Mouse (Mus musculus): ENCODE results near the gene Rorc.

Rorc gene

DNA sequence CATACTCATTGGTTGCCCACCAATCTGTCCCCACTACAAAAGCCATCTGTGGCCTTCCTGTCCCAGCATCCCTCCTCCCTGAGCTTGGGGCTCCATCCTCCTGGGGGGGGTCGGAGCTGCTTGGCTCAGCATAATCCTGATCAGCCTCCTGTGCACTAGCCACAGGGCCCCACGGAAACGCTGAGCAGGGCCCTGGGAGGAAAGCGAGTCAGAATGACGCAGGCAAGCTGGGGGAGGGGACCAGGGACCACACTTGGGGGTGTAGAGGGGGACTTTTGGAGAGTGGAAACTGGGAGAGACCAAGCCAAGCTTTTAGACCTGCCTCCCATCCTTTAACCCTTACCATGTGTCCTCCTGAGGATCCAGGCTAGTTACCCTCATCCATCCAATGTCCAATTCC, 3.3 kb downstream of the Rorc start:
- no peak for DNase-seq (ENCODE audit: low read depth, low spot score)

DNA sequence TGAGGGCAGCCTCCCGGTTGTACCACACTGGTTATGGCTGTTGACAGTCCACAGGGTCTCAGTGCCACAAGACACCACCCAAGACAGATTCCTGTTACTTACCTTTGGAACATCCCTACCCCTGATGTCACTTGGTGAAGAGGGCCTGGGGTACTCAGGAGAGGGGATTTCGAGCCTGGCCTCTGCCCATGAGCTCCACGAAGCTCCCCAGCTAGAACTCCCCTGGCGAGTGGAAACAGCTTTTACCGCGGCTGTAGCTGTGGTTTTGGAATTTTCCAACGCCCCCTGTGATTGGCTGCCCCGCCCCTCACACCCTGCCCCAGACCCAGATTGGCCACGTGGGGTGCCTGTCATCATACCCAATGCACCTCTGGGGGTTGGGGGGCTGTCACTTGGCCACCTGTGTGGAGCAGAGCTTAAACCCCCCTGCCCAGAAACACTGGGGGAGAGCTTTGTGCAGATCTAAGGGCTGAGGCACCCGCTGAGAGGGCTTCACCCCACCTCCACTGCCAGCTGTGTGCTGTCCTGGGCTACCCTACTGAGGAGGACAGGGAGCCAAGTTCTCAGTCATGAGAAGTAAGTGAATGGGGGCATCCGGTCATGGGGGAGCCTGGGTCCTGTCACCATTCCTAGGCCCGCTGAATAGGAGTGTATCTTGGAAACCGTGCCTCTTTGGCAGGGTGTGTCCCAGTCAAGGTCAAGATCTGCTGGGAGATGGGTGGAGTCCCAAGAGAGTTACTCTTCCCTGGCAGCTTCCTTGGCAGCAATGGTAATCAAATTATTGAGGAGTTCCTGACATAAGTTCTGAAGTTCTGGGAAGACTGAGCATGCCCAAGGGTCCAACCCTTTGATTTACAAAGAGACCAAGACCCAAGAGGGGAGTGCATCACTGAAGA, 4.7 kb downstream of the Rorc start:
- no peak for DNase-seq (ENCODE audit: low read depth, low spot score)

DNA sequence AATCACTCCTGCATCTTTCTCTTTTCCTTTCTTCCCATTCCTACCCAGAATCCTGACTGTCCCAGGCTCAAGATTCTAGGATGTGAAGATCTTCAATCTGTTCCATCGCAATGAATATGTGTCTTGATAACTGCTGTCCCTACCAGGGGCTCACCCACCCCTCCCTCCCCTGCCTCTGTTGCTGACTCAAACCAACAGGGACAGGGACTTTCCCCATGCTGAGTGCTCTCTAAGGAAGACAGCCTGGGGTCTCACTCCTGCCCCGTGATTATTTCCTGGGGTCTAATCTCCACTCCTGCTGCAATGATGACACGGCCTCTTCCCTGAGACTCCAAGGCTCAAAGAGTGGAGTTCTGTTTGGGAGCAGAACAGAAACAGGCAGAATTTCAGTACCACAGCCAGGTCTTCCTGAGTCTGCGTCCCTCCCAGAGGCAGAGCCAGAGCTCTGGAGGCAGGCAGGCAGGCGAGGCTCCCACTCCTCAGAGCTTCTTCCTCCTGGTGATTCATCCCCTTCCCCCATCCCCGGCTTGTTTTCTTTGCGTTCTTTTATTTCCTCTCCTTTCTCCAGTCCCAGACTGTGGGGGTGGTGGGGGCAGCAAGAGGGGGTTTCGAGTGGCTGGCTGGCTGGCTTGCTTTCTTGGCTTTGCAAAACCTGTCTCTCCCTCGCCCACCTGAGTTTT, 7.4 kb downstream of the Rorc start:
- DNase-seq (ENCODE audit: low read depth, low spot score), result no peak

DNA sequence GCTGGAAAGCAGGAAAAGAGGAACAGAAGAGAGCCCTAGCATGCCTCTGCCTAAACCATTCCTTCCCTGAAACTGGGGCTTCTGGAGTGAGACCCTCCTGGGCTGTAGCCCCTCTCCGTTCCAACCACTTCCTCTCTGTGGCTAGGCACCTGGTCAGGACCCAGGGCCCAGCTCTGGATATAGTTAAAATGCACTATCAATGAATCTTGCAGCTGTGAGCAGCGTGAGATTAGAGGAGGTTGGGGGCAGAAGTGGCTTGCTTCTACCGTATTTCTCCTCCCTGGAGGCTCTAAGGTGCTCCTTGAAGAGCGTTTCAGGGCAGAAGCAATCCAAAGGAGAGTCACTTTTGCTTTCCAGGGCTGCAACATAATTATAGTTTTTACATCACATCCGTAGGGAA, 9.7 kb downstream of the Rorc start:
- DNase-seq (ENCODE audit: low read depth, low spot score), result no peak

DNA sequence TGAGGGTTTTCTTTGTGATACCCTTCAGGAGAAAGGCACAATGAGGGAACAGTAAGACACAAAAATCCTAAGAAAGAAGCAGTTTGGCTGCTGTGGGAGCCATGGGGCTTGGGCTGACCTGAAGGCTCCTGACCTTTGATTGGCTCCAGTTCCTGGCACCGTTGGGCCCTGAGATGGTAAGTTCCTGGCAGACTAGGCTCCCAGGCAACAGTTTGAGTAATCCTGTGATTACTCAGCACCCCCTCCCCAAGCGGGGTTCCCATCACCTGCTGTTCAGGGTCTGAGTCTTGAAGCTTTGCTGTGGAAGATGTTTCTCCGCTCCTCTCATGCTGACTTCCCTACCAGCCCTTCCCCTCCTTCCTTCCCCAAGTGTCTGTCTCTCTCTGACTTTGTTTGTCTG, 10.9 kb downstream of the Rorc start:
- DNase-seq (ENCODE audit: low read depth, low spot score), result no peak

DNA sequence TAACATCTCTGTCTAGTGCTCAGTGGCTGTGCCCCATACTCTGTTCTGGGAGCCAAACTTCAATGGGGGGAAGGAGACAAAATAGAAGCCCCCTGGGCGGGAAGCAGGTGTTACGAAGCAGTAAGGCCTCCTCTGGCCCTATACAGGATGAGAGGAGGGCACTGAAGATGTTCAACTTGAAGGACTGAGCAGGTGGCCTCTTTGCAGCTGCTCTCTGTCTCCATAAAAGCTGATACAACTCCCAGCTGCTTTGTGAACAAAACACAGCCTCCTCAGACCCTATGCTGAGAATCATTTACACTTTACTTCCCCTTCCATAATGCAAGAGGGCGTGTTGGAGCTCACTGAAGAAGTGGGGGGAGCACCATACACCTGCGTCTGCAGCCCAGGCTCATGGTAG, 14.1 kb downstream of the Rorc start:
- DNase-seq (ENCODE audit: low read depth, low spot score), result no peak

DNA sequence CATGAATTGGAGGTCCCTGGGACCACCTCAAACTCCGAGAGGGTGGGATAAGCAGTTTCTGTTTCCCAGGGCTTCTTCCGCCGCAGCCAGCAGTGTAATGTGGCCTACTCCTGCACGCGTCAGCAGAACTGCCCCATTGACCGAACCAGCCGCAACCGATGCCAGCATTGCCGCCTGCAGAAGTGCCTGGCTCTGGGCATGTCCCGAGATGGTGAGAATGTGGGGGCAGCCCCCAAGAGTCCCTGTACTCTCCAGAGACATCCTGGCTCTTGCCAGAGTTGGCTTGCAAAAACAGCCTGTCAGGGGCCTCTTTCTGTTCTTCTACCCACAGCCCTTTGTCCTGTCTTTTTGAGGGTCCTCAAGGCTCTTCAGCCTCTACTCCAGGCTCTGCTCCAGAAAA, 14.8 kb downstream of the Rorc start:
- no peak for DNase-seq (ENCODE audit: low read depth, low spot score)

DNA sequence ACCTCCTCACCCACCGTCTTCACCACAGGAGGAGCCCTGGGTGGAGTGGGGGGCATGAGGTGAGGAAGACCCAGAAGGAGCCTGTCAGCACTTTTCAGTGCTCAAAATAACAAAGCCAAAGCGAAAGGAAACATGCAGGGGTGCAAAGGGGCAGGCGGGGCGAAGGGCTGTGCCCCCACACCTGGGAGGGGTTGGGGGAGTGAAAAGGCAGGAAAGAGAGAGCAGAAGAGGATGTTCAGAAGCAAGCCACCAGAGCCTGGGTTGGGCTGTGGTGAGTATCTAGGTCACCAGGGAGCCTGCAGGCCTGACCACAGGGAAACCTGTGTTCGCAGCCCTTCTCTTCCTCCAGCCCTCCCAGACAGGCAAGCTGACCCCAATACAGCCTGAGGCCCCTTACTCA, 15.5 kb downstream of the Rorc start:
- DNase-seq (ENCODE audit: low read depth, low spot score), result no peak

DNA sequence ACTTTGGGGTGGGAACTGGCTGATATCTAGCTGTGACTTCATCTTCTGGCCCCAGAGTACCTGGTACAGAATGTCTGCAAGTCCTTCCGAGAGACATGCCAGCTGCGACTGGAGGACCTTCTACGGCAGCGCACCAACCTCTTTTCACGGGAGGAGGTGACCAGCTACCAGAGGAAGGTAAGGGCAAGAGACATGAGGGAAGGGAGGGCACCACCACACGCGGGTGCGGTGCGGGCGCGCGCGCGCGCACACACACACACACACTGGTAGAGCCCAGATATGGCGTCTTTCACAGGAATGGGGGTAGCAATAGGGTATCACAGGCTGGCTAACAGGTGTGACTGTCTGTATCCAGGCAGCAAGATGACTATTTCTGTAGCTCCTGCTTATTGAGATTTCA, 16.8 kb downstream of the Rorc start:
- no peak for DNase-seq (ENCODE audit: low read depth, low spot score)

DNA sequence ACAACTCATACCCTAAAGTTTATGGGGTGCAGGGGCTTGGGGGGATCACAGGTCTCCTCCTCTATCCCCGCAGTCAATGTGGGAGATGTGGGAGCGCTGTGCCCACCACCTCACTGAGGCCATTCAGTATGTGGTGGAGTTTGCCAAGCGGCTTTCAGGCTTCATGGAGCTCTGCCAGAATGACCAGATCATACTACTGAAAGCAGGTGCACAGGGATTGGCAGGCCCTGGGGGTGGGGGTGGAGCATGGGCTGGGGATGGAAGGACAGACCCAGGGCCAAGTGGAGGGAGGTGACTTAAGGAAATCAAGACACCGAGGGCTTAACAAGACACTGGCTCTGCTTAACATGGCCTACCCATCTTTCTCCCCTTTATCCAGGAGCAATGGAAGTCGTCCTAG, 18.4 kb downstream of the Rorc start:
- DNase-seq (ENCODE audit: low read depth, low spot score), result no peak

DNA sequence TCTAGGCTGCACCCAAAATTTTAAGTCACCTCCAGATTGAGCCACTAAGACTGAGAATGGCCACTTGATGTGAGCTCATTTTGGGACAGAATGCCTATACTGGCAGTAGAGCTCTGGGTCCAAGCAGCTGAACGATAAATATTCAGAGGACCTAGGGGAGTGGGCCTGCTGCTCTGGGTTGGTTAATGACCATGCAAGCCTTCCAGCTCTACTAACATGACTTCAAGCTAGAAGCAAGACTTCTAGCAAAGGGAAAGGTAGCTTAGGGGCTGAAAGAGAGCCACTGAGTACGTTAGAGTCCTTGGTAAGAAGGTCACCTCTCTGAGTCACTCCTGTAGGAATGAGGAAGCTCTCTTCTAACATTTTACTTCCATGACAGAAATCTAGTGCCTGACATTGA, 19.5 kb downstream of the Rorc start:
- no peak for DNase-seq (ENCODE audit: low read depth, low spot score)

DNA sequence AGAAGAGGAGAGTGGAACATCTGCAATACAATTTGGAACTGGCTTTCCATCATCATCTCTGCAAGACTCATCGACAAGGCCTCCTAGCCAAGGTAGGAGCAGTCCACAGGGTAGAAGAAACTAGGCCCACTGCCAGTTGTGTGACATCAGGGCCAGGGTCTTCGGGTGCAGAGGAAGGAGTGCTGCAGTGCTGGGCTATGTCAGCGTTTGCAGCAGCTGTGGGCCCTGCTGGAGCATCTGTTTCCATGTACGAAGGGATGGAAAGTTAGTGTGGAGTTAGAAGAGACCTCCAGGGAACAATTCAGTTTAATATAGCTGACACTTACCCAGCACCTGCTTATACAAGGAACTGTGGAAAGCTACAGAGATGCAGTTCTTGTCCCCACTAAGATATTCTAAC, 20.5 kb downstream of the Rorc start:
- no peak for DNase-seq (ENCODE audit: low read depth, low spot score)

DNA sequence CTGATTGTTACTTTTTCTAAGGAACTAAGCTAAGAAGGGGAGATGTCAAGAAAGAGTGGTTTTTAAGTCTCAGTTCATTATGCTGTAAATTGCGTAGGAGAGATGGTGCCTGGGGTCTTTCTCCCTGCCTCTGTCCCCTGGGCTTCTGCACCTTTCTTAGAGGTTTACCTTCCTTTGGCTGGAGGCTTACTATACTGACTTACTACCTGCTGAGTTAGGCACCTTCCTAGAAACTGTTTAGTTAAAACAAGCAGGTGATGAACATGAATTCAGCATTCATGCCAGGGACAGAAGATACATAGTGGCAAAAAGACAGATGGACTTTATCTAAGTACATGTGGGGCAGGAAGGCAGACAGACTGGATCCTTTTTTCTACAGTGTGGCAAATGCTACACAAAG, 23.7 kb downstream of the Rorc start:
- DNase-seq (ENCODE audit: low read depth, low spot score), result no peak

DNA sequence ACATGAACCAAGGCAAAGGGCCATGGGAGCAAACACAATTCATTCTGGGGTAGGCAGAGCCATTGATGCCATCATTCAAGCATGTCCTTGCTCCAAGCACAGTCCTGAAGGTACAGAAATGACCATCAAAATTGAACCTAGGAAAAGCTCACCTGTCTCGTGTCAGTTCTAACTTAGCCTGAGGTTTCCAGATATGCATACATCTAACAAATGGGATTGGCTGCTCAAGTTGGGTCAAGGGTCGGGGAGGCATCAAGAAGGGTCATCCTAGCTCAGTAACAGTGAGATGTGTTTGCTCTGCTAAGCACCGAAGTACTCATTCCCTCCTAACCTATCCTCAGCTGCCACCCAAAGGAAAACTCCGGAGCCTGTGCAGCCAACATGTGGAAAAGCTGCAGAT, 24.3 kb downstream of the Rorc start:
- DNase-seq (ENCODE audit: low read depth, low spot score), result no peak

DNA sequence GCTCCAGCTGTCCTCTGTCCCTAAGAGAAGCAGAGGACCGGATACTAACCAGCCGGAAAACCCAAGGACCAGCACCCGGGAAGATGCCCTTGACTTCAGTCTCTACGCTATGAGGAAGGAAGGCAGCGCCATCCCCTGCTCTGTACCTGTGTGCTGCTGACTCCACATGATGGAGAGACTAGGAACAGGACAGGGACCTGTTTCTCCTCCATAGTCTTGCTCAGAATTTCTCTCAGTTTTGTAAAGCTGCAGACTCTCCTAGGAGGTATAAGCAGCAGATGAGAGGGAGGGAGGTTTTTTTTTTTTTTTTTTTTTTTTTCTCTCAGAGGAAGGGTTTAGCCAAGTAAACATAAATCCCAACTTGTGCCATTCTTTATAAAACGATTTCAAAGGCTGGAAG, 25.6 kb downstream of the Rorc start, which contains the start of gene Lingo4:
Gene Lingo4 (plus strand): TSS at position 301 of the 400 bp plus-strand sequence.
- DNase-seq (ENCODE audit: low read depth, low spot score), result no peak

DNA sequence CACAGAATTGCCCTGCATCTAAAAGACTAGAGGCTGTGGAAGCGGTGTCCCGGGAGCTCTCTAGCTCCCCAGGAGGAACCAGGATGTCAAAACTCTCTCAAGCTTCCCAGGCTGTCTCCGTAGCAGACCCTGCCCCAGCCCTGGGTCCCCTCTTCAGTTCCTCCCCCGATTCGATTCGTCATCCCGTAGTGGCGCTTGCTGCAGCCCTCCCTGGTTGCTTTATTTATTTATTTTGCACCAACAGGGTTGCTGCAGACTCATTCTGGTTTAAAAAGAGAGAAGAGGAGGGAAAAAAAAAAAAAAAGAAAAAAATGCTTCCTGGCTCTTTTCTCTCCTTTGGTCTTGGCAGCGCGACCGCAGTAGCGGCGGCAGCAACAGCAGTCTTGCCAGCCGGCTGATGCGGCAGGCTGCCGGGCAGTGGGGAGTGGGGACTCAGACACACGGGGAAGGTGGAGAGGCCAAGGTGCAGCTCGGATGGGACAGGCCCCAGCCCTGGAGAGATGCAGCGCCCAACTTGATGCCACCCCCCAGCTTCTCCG, 26.4 kb downstream of the Rorc start:
- no peak for DNase-seq (ENCODE audit: low read depth, low spot score)

DNA sequence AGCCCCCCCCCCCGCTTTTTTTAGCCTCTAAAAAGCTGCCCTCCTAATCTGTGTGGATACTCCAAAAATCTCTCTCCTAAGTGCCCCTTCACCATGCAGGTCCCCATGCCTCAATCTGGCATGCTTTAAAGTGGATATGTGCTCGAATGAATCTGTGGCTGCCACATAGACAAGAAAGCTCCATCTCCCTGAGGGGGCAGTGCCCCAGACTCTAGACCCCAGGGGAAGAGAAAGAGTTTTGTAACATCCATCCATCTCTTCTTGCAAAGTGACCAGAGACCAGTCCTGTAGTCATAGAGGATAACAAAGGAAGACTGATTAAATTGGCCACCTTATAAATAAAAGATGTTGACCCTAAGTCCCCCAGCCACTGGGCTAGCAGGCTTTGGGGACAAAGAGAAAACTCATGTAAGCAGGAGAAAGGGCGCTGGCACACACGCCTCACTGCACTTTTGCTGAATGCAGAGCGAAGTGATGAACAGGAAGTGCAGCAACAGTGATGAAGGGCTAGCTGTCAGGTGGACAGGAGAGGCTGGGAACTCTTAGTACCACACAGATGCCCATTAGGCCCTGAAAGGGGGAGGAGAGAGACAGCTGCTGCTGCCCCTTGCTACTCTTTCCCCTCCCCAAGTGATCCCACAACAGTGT, 27.2 kb downstream of the Rorc start:
- no peak for DNase-seq (ENCODE audit: low read depth, low spot score)

DNA sequence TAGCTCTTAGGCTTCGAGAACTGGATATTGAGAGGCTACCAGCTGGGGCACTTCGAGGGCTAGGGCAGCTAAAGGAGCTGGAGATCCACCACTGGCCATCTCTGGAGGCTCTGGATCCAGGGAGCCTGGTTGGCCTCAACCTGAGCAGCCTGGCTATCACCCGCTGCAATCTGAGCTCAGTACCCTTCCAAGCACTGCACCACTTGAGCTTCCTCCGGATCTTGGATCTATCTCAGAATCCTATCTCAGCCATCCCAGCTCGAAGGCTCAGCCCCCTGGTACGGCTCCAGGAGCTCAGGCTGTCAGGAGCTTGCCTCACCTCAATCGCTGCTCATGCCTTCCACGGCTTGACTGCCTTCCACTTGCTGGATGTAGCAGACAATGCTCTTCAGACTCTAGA, 29.9 kb downstream of the Rorc start:
- no peak for DNase-seq (ENCODE audit: low read depth, low spot score)

DNA sequence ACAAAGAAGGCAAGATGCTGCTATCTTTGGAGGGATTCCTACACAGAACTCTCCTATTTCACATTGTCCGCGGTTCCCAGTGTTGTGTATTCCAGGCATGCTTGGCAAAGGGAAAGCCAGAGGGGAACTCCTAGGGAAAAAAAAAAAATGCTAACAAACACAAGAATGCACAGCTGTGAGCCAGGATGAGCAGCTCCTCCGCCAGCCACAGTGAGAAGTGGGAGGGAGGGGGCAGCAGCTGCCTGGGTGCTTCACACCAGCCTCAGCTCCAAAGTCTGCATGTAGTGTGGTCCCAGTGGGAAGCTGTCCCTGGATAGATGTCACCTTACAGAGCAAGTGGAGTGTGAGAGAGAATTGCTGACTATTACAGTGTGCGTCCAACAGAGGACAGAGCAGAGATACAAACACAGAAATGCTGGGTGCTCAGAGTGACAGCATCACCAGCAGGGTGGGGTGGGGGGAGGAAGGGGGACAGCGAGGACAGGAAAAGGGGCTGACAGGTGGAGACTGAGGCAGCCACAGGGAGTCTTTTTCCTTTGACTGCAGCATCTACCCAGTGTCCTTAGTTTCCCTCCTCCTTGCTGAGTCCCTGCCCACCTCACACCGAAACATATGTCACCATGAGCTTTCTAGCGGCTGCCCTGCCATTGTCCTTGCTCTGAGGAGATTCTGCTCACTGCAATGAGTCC, 31.9 kb downstream of the Rorc start:
- no peak for DNase-seq (ENCODE audit: low read depth, low spot score)

DNA sequence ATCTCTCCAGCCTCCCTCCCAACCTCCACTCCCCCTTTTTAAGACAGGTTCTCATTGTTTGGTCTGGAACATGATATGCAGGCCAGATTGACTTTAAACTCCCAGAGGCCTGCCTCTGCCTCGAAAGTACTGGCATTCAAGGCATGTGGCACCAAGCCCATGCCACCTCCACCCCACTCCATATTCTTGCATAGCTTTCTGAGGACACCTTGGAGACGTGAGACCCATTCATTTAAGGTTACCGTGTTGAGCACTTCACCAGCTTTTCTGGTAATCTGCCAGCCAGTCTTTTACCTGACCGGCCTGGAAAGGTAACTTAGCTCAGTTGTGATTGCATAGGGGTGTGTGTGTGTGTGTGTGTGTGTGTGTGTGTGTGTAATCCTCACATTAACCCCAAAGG, 33.0 kb downstream of the Rorc start:
- DNase-seq (ENCODE audit: low read depth, low spot score), result no peak

DNA sequence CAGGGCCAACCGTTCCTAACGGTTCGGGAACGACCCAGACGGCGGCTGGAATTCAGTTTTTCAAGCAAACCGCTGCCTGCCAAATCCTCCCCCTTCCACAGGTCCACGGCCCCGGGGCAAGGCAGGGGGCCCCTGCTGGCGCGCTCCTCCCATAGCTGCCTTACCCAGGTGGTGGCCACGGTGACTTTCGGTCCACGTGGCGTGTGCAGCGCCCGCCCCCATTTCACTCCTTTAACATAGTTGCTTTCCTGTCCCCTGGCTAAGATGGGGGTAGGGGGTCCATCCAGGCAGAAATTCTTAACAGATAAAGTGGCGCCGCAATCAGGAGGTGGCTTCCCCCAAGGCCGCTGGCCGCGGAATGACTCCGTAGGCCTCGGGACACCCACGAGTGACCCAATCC, 39.9 kb downstream of the Rorc start:
- no peak for DNase-seq (ENCODE audit: low read depth, low spot score)

Measured in brain, embryonic 18.5 days (tissue).